Mouse (Mus musculus): ENCODE measurements around the gene Ripor2. TPM values are rescaled to one million over a fixed set of nuclear protein-coding genes. Genes with fewer than 3 reads are reported as not detected.
A peak's percentile ranks its signal among the peaks of the same experiment; 100 is the strongest.

Ripor2 gene
- polyA plus RNA-seq, 1 experiment from 2014 or later: 29.1 TPM

- Histone ChIP-seq H3K9ac (replicated peaks) (no peak overlapping the region), H3K4me1 (replicated peaks) (peaks cover 34% of the 10 kb centered on the region), H3K9me3 (no peaks in the 10 kb centered on the region), H3K36me3 (no peaks in the 10 kb centered on the region), H3K4me3 (replicated peaks) (no peak overlapping the region), H3K27ac (peak overlapping the region; percentile 40; the same call in 1 of the 2 replicates), H3K27me3 (no peaks in the 10 kb centered on the region), H3K4me2 (replicated peaks) (no peak overlapping the region)
- WGBS: 18% methylated on average over 5 of the region's 5 CpGs
- peak; percentile 34 for ATAC-seq
These were observed 43.1 kb downstream of the Ripor2 start for GRCm38 (mm10) chr13:24625071-24625470.

GRCm38 (mm10) chr13:24626698-24627436 is 44.9 kb downstream of the Ripor2 start:
- WGBS: 92% methylated on average over 6 of the region's 6 CpGs
- no peaks in the 10 kb centered on the region for H3K27me3 ChIP-seq
- no peak overlapping the region for H3K27ac ChIP-seq
- no peak overlapping the region for H3K4me2 ChIP-seq (replicated peaks)
- H3K4me3 ChIP-seq (replicated peaks): no peak overlapping the region
- H3K36me3 ChIP-seq: no peaks in the 10 kb centered on the region
- H3K9me3 ChIP-seq: no peaks in the 10 kb centered on the region
- peaks cover 44% of the 10 kb centered on the region for H3K4me1 ChIP-seq (replicated peaks)
- no peak for ATAC-seq
- H3K9ac ChIP-seq (replicated peaks): no peak overlapping the region

GRCm38 (mm10) chr13:24628192-24628591 is 46.2 kb downstream of the Ripor2 start:
- no peaks in the 10 kb centered on the region for H3K9me3 ChIP-seq
- peak overlapping the region; percentile 88 for H3K27ac ChIP-seq
- no peaks in the 10 kb centered on the region for H3K36me3 ChIP-seq
- peaks cover 49% of the 10 kb centered on the region for H3K4me1 ChIP-seq (replicated peaks)
- no peak for ATAC-seq
- 87% methylated on average over 4 of the region's 4 CpGs for WGBS
- H3K4me3 ChIP-seq (replicated peaks): no peak overlapping the region
- no peak overlapping the region for H3K4me2 ChIP-seq (replicated peaks)
- no peaks in the 10 kb centered on the region for H3K27me3 ChIP-seq
- H3K9ac ChIP-seq (replicated peaks): no peak overlapping the region

- Histone ChIP-seq H3K4me3 (replicated peaks) (no peak overlapping the region), H3K36me3 (no peaks in the 10 kb centered on the region), H3K4me1 (replicated peaks) (peaks cover 47% of the 10 kb centered on the region), H3K9me3 (no peaks in the 10 kb centered on the region), H3K9ac (replicated peaks) (no peak overlapping the region), H3K4me2 (replicated peaks) (no peak overlapping the region), H3K27ac (peak overlapping the region; percentile 88), H3K27me3 (no peaks in the 10 kb centered on the region)
- ATAC-seq: peak; percentile 89
- whole genome bisulfite sequencing: 10% methylated on average over 6 of the region's 6 CpGs
These were observed 47.2 kb downstream of the Ripor2 start for GRCm38 (mm10) chr13:24629073-24629621.

GRCm38 (mm10) chr13:24630364-24630763 is 48.4 kb downstream of the Ripor2 start:
- 28% methylated on average over 4 of the region's 4 CpGs for WGBS
- no peak overlapping the region for H3K4me2 ChIP-seq (replicated peaks)

GRCm38 (mm10) chr13:24632988-24633577 is 51.1 kb downstream of the Ripor2 start:
- no peaks in the 10 kb centered on the region for H3K36me3 ChIP-seq
- H3K4me2 ChIP-seq (replicated peaks): no peak overlapping the region
- no peaks in the 10 kb centered on the region for H3K9me3 ChIP-seq
- ATAC-seq: no peak
- H3K27ac ChIP-seq: no peak overlapping the region
- H3K9ac ChIP-seq (replicated peaks): no peak overlapping the region
- peaks cover 39% of the 10 kb centered on the region for H3K4me1 ChIP-seq (replicated peaks)
- WGBS: 61% methylated on average over 4 of the region's 4 CpGs
- H3K4me3 ChIP-seq (replicated peaks): no peak overlapping the region
- 0 out of 2 replicates have a peak, but pooled peaks cover 4% of the 10 kb centered on the region for H3K27me3 ChIP-seq

More at GRCm38 (mm10) chr13:24630364-24630763, 48.4 kb downstream of the Ripor2 start:
- 0 out of 2 replicates have a peak, but pooled peaks have one; percentile 15 for ATAC-seq
- Histone ChIP-seq H3K9ac (replicated peaks) (no peak overlapping the region), H3K27me3 (no peaks in the 10 kb centered on the region), H3K36me3 (no peaks in the 10 kb centered on the region), H3K9me3 (no peaks in the 10 kb centered on the region), H3K4me3 (replicated peaks) (no peak overlapping the region), H3K27ac (peak overlapping the region; percentile 59), H3K4me1 (replicated peaks) (peaks cover 35% of the 10 kb centered on the region)

- Histone ChIP-seq H3K27me3 (0 out of 2 replicates have a peak, but pooled peaks cover 4% of the 10 kb centered on the region), H3K4me2 (replicated peaks) (no peak overlapping the region), H3K4me3 (replicated peaks) (no peak overlapping the region), H3K4me1 (replicated peaks) (peaks cover 35% of the 10 kb centered on the region), H3K9ac (replicated peaks) (no peak overlapping the region), H3K9me3 (no peaks in the 10 kb centered on the region), H3K27ac (no peak overlapping the region), H3K36me3 (no peaks in the 10 kb centered on the region)
- ATAC-seq: no peak
- 91% methylated on average over 13 of the region's 13 CpGs for WGBS
These were observed 52.5 kb downstream of the Ripor2 start for GRCm38 (mm10) chr13:24634346-24635120.

- H3K4me1 ChIP-seq (replicated peaks): peaks cover 42% of the 10 kb centered on the region
- 0 out of 2 replicates have a peak, but pooled peaks cover 4% of the 10 kb centered on the region for H3K27me3 ChIP-seq
- H3K4me3 ChIP-seq (replicated peaks): peak overlapping the region; percentile 65
- ATAC-seq: peak; percentile 74
- H3K36me3 ChIP-seq: no peaks in the 10 kb centered on the region
- peak overlapping the region; percentile 81 for H3K9ac ChIP-seq (replicated peaks)
- H3K4me2 ChIP-seq (replicated peaks): peak overlapping the region; percentile 85
- no peaks in the 10 kb centered on the region for H3K9me3 ChIP-seq
- WGBS: under 1% methylated on average over 60 of the region's 66 CpGs
- H3K27ac ChIP-seq: peak overlapping the region; percentile 88
These were observed 56.6 kb downstream of the Ripor2 start for GRCm38 (mm10) chr13:24638371-24639214.

- Histone ChIP-seq H3K9ac (replicated peaks) (peak overlapping the region; percentile 81), H3K4me3 (replicated peaks) (peak overlapping the region; percentile 65), H3K4me1 (replicated peaks) (peaks cover 42% of the 10 kb centered on the region), H3K4me2 (replicated peaks) (peak overlapping the region; percentile 85), H3K27me3 (0 out of 2 replicates have a peak, but pooled peaks cover 4% of the 10 kb centered on the region), H3K27ac (peak overlapping the region; percentile 88), H3K9me3 (no peaks in the 10 kb centered on the region), H3K36me3 (no peaks in the 10 kb centered on the region)
- peak; percentile 38; the same call in 1 of the 2 replicates for ATAC-seq
- WGBS: 15% methylated on average over 22 of the region's 22 CpGs
These were observed 57.5 kb downstream of the Ripor2 start for GRCm38 (mm10) chr13:24639215-24640165.

- H3K27ac ChIP-seq: peak overlapping the region; percentile 88
- H3K36me3 ChIP-seq: no peaks in the 10 kb centered on the region
- peak overlapping the region; percentile 65 for H3K4me3 ChIP-seq (replicated peaks)
- H3K4me1 ChIP-seq (replicated peaks): peaks cover 42% of the 10 kb centered on the region
- peak overlapping the region; percentile 81 for H3K9ac ChIP-seq (replicated peaks)
- WGBS: 55% methylated on average over 4 of the region's 4 CpGs
- peak overlapping the region; percentile 85 for H3K4me2 ChIP-seq (replicated peaks)
- 0 out of 2 replicates have a peak, but pooled peaks cover 4% of the 10 kb centered on the region for H3K27me3 ChIP-seq
- ATAC-seq: no peak
- no peaks in the 10 kb centered on the region for H3K9me3 ChIP-seq
These were observed 58.2 kb downstream of the Ripor2 start for GRCm38 (mm10) chr13:24640166-24640560.

Data from midbrain, embryonic 13.5 days (tissue).